Mouse (Mus musculus) urinary bladder, adult 18-20 months (tissue): ENCODE measurements at regions not wholly inside any gene's neighbourhood (a gene's known extent, or its start where the extent isn't known, plus 50 kb on each side); places are given as distances from the start of the nearest gene placed in this dataset.

ENCODE experiments used
- DNase-seq, 2 experiments: peaks; one replicate each; pipeline ENCODE4 v3.0.0; 2022; ENCODE audit warnings: low spot score in 2 of 2, mixed read lengths in 2 of 2

GRCm38 (mm10) chr17:83898531-83898930, 50.8 kb upstream of the Haao start:
- no peak for DNase-seq
